Mouse (Mus musculus): ENCODE results near the gene Wdr93.

- TF ChIP-seq HCFC1 (IDR thresholded peaks at IDR 0.05; ENCODE audit: borderline replicate concordance, insufficient read depth, low read length) (no peak), CHD2 (IDR thresholded peaks at IDR 0.05; ENCODE audit: low read depth, low read length) (no peak), ZC3H11A (IDR thresholded peaks at IDR 0.05; ENCODE audit: borderline replicate concordance, low read depth, low read length) (no peak), ZNF384 (IDR thresholded peaks at IDR 0.05; ENCODE audit: low read depth, low read length) (no peak)
Observed at GRCm38 (mm10) chr7:79731438-79731837, 11.5 kb upstream of the Wdr93 start.

Data from ES-E14 (cell line).